Mouse (Mus musculus): ENCODE data around the gene Larp1.
"Not testable (repeated sequence)": the region's sequence is repeated elsewhere in the genome, so short reads cannot be mapped to it uniquely, and the experiment has no call there.

The Larp1 gene

DNA sequence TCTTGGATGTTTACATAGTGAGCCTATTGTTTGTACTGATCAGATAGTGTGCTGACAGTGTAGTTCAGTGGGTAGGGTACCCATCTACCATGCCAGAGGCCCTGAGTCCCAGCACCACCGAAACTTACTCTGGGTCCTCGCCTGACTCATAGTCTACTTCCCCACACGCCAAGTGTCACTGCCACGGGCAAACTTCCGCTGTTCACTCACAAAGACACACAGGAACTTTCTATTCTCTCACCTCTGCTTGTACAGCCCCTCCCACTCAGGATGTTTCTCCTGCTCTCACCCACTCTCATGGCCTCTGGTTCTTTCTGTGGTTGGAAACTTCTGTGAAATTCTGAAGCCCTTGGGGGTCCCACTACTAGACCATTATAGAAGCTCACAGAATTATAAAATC lies 87.3 kb downstream of the Larp1 start:
- in situ Hi-C loops (cut with MboI, MseI), result no loop called here

DNA sequence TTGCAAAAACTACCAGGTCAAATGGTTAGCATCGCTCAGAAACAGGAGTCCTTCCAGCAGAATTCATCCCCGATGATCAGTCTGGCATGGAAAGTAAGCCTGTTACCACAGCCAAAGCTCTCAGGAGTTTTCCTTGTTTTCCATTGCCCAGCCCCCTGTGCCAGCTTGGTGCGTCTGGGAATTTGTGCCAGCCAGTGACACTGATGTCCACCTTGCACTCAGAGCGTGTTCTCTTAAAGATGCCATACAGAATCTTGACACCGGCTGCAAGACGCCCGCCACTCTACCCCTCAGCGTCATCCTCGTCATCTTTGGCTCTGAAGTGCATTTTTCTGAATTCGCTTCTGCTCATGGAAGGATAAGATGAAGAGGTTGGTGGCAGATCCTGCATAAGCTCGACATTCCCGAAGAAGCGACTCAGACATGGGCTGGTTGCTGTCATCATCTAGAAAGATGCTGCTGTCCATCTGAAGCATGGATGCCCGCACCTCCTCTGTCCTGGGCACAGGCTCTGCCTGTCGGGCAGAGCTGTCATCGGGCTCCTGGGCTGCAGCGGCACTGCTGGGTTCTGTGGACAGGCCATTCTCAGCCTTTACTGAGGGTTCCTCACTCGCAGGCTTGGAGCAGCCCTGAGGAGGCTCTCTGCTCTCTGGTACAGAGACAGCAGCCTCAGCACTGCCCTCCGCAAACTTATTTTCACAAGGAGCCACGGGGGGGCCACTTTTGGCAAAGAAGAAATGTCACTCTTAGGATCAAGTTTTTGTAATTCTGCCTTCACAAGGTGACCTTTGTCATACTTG lies 88.2 kb downstream of the Larp1 start:
- in situ Hi-C loops (cut with MboI, MseI), result no loop called here

DNA sequence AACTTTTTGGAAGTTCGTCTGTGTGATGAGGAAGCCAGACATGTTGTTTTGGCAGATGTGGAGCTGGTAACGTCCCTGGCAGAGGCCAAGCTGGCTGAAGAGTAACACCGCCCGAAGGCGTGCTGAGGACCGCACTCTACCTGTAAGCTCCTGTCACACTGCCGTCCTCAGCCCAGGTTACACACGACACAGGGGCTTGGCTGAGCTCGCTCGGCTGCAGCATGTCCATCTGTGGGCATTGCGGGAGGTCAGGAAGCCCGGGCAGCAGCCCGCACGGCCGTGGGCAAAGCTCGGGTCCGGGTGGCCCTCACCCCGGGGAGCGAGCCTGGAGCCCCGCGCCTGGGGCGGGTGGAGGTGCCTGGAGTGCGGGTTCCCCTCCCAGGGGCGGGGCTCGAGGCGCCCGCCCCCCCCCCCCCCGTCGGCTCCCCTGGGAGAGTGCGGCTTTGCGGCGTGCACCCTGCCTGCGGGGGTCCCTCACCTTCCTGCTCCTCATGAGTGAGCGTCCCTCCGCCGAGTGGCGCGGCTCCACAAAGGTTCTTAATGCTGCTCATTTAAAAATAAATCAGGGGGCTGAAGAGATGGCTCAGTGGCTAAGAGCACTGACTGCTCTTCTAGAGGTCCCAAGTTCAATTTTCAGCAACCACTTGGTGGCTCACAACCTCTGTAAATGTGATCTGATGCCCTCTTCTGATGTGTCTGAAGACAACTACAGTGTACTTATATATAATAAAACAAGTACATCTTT lies 88.9 kb downstream of the Larp1 start:
- in situ Hi-C loops (cut with MboI, MseI), result no loop called here

DNA sequence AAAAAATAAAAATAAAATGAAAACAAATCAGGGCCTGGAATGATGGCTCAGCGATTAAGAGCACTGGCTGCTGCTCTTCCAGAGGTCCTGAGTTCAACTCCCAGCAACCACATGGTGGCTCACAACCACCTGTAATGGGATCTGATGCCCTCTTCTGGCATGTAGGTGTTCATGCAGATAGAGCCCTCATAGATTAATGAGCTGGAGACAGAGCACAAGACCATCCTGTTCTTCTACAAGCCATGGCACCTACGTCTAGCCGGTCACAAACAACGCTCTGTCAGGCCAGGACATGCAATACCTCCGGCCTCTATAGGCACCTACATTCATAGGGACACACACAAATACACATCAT lies 89.5 kb downstream of the Larp1 start:
- in situ Hi-C loops (cut with MboI, MseI), result not testable (repeated sequence)

DNA sequence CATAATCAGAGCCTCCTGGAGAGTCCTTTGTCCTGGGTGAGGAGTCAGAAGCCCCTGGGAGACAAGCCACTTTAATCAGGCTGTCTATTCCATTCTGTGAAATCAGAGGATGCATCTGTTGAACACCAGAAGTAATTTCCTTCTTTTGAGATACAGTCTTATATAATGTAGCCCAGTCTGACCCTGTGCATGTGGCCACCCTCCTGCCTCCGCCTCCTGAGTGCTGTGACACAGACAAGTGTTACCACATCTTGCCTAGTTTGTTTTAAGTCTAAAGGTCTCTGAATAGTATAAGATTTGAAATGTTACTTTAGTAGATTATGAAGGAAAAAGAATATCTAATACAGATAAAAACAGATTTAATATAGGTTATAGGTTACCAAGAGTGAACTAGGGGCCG lies 91.1 kb downstream of the Larp1 start:
- in situ Hi-C loops (cut with MboI, MseI), result loop anchor here in 1 of 2 experiments (5.0 kb wide), 2 partner anchors 88 to 153 kb away; no protein-coding TSS in a partner anchor

DNA sequence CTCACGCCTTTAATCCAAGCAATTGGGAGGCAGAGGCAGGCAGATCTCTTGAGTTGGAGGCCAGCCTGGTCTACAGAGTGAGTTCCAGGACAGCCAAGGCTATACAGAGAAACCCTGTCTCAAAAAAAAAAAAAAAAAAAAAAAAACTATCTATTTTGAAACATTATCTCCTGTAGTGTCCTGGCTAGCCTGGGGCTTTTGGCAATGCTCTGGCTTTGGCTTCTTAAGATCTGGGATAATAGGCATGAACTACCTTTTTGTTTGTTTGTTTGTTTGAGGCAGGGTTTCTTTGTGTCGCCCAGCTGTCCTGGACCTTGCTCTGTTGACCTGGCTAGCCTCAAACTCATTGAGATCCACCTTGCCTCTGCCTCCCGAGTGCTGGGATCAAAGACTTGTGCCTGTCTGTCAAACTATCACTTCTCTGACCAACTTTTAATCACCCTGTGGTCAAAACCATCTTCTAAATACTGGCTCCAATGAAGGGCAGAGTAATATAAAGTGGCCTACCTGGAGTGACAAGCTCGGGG lies 92.4 kb downstream of the Larp1 start:
- in situ Hi-C loops (cut with MboI, MseI), result loop anchor here in 1 of 2 experiments (5.0 kb wide), 2 partner anchors 89 to 154 kb away; no protein-coding TSS in a partner anchor

DNA sequence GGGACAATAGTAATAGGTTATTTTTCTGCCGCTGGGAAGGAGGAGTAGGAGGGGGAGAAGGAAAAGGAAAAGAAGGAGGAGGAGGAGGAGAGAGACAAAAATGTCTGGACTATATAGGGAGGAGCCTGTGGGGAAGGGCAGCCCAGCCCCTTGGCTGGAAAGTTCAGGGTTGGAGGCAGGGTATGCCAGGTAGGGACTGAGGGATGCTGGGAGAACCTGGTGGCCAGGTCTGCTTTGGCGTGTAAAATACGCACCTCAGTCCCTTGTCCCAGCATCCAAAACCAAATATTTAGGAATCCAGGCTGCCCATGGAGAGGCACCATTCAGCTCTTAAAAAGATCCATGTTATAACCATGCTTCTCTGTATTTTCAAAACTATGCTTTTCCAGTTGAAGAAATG lies 93.3 kb downstream of the Larp1 start:
- in situ Hi-C loops (cut with MboI, MseI), result loop anchor here in 1 of 2 experiments (5.0 kb wide), 2 partner anchors 90 to 155 kb away; no protein-coding TSS in a partner anchor

DNA sequence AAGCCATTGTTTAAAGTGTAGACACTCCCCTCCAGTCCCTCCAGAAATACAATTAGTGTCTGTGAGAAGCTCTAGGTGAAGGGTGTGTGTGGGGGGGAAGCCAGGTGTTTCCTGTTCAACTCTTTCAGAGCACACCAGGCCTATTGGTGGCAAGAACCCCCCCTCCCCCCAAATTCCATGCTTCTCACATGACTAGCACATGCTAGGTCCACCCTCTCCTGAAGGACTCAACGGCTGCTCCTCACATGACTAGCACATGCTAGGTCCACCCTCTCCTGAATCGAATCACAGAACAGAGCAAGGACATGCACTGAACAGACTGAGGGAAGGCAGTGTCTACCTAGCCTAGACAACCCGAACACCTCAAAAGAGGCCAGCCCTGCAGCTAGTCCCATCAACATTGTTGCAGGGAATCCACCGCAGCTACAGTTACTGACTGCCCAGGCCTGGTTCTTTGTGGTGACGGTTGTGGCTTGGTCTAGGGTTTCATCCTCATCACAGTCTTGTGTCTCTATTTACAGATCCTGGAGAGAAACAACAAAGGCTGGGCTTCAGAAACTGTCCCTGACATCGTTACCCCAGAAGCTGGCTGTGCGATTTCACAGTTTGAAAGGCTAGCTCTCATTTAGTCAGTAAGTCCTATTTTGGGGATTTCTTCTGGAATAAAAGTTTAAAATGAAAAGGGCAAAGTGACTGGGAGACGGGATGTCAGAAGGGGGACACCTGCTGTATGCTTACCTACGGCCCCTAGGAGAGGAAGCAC lies 93.9 kb downstream of the Larp1 start:
- in situ Hi-C loops (cut with MboI, MseI), result loop anchor here in 1 of 2 experiments (5.0 kb wide), 2 partner anchors 90 to 155 kb away; no protein-coding TSS in a partner anchor

DNA sequence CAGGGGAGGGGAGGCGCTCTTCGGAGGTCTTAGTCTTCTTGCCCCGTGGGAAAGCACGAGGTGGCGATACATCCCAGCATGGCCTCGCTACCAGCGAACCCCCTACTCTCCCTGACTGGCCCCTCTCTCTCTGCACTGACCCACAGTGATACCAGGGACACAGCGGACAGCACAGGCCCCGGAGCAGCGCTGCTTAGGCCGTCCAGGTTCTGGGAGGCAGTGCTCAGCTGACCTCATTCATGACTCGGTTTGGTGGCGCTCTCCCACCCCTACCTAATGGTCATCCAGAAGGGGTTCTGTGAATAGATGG lies 94.4 kb downstream of the Larp1 start:
- in situ Hi-C loops (cut with MboI, MseI), result loop anchor here in 1 of 2 experiments (5.0 kb wide), 2 partner anchors 91 to 156 kb away; no protein-coding TSS in a partner anchor

DNA sequence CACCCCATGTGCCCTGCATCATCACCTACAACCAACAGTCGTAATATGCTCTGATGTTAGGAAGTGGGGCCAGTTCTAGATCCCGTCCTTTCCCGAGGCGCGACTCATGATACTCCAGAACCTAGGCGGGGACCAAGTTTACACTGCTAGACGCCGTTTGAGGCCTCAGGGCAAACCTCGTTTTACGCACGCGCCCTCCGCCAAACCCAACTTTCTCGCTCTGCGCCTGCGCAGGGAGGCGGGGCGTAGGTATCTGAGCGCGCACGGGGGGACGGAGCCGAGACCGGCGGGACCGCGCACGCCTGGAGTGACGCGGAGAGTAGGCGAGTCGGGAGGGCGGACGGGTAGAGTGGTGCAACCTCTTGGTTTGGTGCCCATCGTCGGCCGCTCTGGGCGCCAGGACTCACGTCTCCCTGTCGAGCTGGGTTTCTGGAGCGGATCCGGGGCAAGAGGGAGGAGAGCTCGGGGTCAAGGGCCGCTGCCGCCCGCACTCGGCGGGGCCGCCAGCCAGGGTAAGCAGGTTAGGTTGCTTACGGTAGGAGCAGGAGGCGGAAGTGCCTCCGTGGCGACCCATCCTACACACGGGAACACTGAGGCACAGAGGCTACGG lies 94.9 kb downstream of the Larp1 start, which contains the start of gene Cnot8:
TSS of gene Cnot8 (plus strand) at position 457 of the 610 bp plus-strand sequence.
- in situ Hi-C loops (cut with MboI, MseI), result loop anchor here in 1 of 2 experiments (5.0 kb wide), 2 partner anchors 92 to 157 kb away; no protein-coding TSS in a partner anchor

DNA sequence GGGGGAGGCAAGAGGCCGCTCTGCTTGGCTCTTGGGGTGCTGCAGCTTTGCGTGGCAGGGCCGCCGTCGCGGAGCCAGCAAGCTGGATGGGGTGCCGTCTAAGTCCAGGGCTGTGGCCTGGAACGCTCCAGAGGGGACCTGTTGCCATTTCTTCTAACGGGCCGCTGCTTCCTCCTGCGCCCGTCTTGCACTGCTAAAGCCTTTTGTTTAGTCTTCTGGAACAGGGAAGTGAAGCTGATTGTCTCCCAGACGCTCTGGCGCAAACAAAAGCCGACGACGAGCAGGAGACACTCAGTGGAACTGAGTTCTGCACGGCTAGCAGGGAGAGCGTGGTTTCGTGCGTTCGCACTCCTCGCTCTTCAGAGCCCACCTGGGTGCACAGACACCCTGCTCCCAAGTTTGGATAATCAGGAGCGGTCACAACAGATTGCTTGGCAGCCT lies 95.5 kb downstream of the Larp1 start:
- in situ Hi-C loops (cut with MboI, MseI), result loop anchor here in 1 of 2 experiments (5.0 kb wide), 2 partner anchors 92 to 157 kb away; no protein-coding TSS in a partner anchor

DNA sequence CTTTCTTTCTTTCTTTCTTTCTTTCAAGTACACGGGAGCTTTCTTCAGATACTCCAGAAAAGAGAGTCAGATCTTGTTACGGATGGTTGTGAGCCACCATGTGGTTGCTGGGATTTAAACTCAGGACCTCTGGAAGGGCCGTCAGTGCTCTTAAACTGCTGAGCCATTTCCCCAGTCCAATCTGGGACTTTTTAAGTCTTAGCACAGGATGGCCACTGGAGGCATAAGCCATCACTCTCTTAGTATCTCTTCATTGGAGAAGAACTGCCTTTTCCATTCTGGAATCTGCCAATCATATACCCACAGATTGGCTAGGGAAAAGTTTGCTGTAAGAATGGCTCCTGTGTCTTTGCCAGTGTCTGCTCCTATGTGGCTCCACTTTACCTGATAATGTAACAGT lies 98.1 kb downstream of the Larp1 start:
- in situ Hi-C loops (cut with MboI, MseI), result no loop called here

DNA sequence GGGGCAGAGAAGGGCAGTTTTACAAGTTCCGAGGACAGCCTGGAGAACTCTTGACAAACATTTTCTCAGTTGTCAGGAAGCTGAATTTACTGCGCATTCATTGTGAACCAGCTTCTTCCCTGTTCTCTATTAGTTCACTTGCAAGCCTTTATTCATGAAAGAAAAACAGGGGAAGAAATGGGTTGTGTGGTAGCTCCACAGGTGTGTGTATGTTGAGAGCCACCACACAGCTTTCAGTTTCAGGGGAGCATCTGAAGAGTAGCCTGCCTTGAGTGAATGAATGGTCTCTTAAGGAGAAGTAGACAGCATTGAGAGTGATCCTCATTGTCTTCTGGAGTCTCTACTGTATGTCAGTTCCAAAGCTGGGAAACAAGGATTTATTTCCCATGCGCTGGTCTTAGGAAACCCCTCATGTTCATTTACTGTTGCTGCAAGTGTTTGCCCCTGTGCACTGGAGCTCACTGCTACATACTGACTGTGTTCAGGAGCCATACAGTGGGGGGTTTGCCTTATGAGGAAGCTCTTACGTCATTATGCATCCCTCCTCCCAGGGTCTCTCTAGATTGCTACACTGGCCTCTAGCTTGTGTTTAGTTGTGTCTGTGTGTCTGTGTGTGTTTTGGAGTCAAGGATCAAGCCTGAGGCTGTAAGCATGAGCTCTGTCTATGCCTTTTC lies 98.9 kb downstream of the Larp1 start:
- in situ Hi-C loops (cut with MboI, MseI), result no loop called here

Measured in T-helper 17 cell (primary cell).